Mouse (Mus musculus) layer of hippocampus, postnatal 36 days (tissue): ENCODE measurements at regions not wholly inside any gene's neighbourhood (a gene's known extent, or its start where the extent isn't known, plus 50 kb on each side); places are given as distances from the start of the nearest gene placed in this dataset.

Experiments used
- DNase-seq, 2 experiments: peaks; one replicate each; pipeline ENCODE4 v3.0.0; 2022

- DNase-seq, result no peak
These were observed 110.9 kb downstream of the Ndufa4 start for GRCm38 (mm10) chr6:11796361-11796760.

GRCm38 (mm10) chr6:11793366-11793765 lies 113.9 kb downstream of the Ndufa4 start:
- DNase-seq, result peak; percentile 20 to 32

GRCm38 (mm10) chr6:11792186-11792585 lies 115.1 kb downstream of the Ndufa4 start:
- DNase-seq, result no peak

- DNase-seq, result no peak
These were observed 116.2 kb downstream of the Ndufa4 start for GRCm38 (mm10) chr6:11791056-11791455.

- DNase-seq, result no peak
These were observed 133.3 kb downstream of the Ndufa4 start for GRCm38 (mm10) chr6:11773992-11774391.

- DNase-seq, result no peak
These were observed 144.4 kb downstream of the Ndufa4 start for GRCm38 (mm10) chr6:11762912-11763311.

GRCm38 (mm10) chr6:11737667-11738066 lies 169.6 kb downstream of the Ndufa4 start:
- no peak for DNase-seq

GRCm38 (mm10) chr6:11731126-11731525 lies 176.2 kb downstream of the Ndufa4 start:
- DNase-seq, result peak; percentile 7 to 12

GRCm38 (mm10) chr6:11730667-11731066 lies 176.6 kb downstream of the Ndufa4 start:
- no peak for DNase-seq

- DNase-seq, result no peak
These were observed 179.5 kb downstream of the Ndufa4 start for GRCm38 (mm10) chr6:11727806-11728205.

GRCm38 (mm10) chr6:11727370-11727769 lies 179.9 kb downstream of the Ndufa4 start:
- peak; percentile 6 for DNase-seq

- no peak for DNase-seq
These were observed 183.8 kb downstream of the Ndufa4 start for GRCm38 (mm10) chr6:11723519-11723918.

GRCm38 (mm10) chr6:11720274-11720673 lies 187.0 kb downstream of the Ndufa4 start:
- DNase-seq, result no peak

- no peak for DNase-seq
These were observed 196.7 kb downstream of the Ndufa4 start for GRCm38 (mm10) chr6:11710581-11710980.

GRCm38 (mm10) chr6:11709465-11709864 lies 197.8 kb downstream of the Ndufa4 start:
- DNase-seq, result no peak
